Mouse (Mus musculus) thymus, postnatal 0 days (tissue): ENCODE data around the gene Man2a2. TPM values are rescaled to one million over a fixed set of nuclear protein-coding genes. Genes with fewer than 3 reads are reported as not detected.
"Not testable (repeated sequence)": the region's sequence is repeated elsewhere in the genome, so short reads cannot be mapped to it uniquely, and the experiment has no call there.

ENCODE experiments used
- DNase-seq: peaks from one replicate; pipeline ENCODE4 v3.0.0-alpha.2; 2015; ENCODE audit warnings: low spot score
- polyA plus RNA-seq: library from polyadenylated mRNA; unstranded; fragments of >200 nt; fragmentation: Nextera tagmentation; extraction: Ambion mirVana; gene quantifications from 2 replicates; pipeline ENCODE4 v1.2.1, GENCODE M21; 2015

Man2a2 gene
- polyA plus RNA-seq, 1 experiment from 2014 or later: 10.3 TPM

GRCm38 (mm10) chr7:80400571-80400970, 29.4 kb upstream of the Man2a2 start:
- DNase-seq: no peak

- no peak for DNase-seq
These were observed 28.9 kb upstream of the Man2a2 start for GRCm38 (mm10) chr7:80400099-80400498.

GRCm38 (mm10) chr7:80398654-80399444, 27.7 kb upstream of the Man2a2 start:
- DNase-seq: no peak

GRCm38 (mm10) chr7:80397986-80398385, 26.8 kb upstream of the Man2a2 start:
- no peak for DNase-seq

GRCm38 (mm10) chr7:80396427-80396826, 25.3 kb upstream of the Man2a2 start:
- not testable (repeated sequence) for DNase-seq

- DNase-seq: no peak
These were observed 23.4 kb upstream of the Man2a2 start for GRCm38 (mm10) chr7:80394600-80394999.

GRCm38 (mm10) chr7:80392119-80392518, 20.9 kb upstream of the Man2a2 start:
- no peak for DNase-seq

- DNase-seq: no peak
These were observed 16.7 kb upstream of the Man2a2 start, which contains the start of gene Fes for GRCm38 (mm10) chr7:80387633-80388543. Gene Fes (minus strand): TSS chr7:80387946.

- DNase-seq: no peak
These were observed 16.0 kb upstream of the Man2a2 start for GRCm38 (mm10) chr7:80387033-80387632.

- DNase-seq: peak; percentile 86
These were observed 15.2 kb upstream of the Man2a2 start for GRCm38 (mm10) chr7:80386235-80386930.

GRCm38 (mm10) chr7:80382919-80383318, 11.7 kb upstream of the Man2a2 start:
- DNase-seq: no peak

GRCm38 (mm10) chr7:80379531-80379930, 8.4 kb upstream of the Man2a2 start:
- DNase-seq: peak; percentile 49

- peak; percentile 77 for DNase-seq
These were observed 6.3 kb upstream of the Man2a2 start for GRCm38 (mm10) chr7:80377471-80377870.

GRCm38 (mm10) chr7:80376192-80376591, 5.0 kb upstream of the Man2a2 start:
- DNase-seq: no peak

- DNase-seq: peak; percentile 72
These were observed 4.3 kb upstream of the Man2a2 start for GRCm38 (mm10) chr7:80375376-80376039.

- DNase-seq: no peak
These were observed 3.6 kb upstream of the Man2a2 start for GRCm38 (mm10) chr7:80374733-80375132.

- DNase-seq: no peak
These were observed 3.1 kb upstream of the Man2a2 start for GRCm38 (mm10) chr7:80374280-80374679.

GRCm38 (mm10) chr7:80373850-80374249, 2.7 kb upstream of the Man2a2 start:
- DNase-seq: peak; percentile 54

- peak; percentile 37 for DNase-seq
These were observed 2.2 kb upstream of the Man2a2 start for GRCm38 (mm10) chr7:80373352-80373751.

- DNase-seq: no peak
These were observed 1.5 kb upstream of the Man2a2 start for GRCm38 (mm10) chr7:80372667-80373066.

- no peak for DNase-seq
These were observed 991 bp upstream of the Man2a2 start for GRCm38 (mm10) chr7:80372166-80372565.
